Mouse (Mus musculus) neutrophil, adult 5-6 weeks (primary cell): Measurements from ENCODE around the gene Clec9a. TPM values are rescaled to one million over a fixed set of nuclear protein-coding genes. Genes with fewer than 3 reads are reported as not detected.

Experiments used
- ATAC-seq: fragments of 151-379, 151-347 bp; 2 replicates; pipeline ENCODE4 v1.8.0; 2017; ENCODE audit warnings: mild to moderate bottlenecking, moderate TSS enrichment; ENCODE audit not compliant: insufficient number of reproducible peaks, poor library complexity, low FRiP score, severe bottlenecking; ENCODE audit errors: extremely low read depth
- total RNA-seq: library from RNA; stranded (forward); fragments of 200-1000 nt; gene quantifications from 2 replicates; pipeline ENCODE4 v1.2.3, GENCODE M21; 2017

Gene Clec9a
- total RNA-seq: 4.3 and 5.4 TPM in 2 replicates

DNA sequence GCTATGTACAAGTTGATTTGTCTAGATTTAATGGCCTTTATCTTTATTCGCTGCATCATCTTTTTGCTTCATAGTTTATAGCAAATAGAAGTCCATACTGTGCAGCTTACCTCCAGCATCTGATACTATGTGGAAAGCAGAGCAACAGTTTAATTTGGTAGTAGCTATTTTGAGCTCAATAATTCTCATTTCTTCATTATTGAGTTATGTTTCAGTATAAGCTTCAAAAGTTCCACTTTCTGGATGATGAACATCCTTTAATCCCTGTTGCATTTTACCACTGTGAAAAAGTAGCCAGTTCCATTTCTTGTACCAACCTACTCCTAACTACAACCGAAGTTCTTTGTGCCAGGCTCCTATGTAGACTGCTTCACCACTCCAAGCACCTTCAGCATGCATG lies at the start of gene Clec9a:
TSS of gene Clec9a (plus strand) at position 301 of the 400 bp plus-strand sequence.
- ATAC-seq: no peak

- no peak for ATAC-seq
Observed at GRCm38 (mm10) chr6:129359515-129359914, 49.1 kb upstream of the Clec9a start.

- ATAC-seq: no peak
Observed at GRCm38 (mm10) chr6:129363942-129364341, 44.7 kb upstream of the Clec9a start.

DNA sequence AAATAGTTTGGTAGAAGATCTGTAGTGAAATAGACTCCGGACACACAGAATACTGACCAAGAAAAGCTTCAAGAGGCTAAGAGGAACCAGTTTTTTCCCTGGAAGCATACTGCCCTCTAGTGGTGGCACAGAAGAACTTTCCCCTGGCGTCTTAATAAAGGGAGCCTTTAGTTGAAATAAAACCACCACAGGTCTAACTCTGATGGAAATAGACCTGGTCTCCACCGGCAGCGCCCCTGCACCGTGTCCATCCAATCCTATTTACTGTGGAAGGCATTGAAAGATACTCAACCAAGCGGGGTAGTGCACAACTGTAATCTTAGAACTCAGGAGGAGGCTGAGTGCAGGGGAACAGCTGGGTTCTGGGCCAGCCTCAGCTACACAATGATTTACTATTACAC lies 42.7 kb upstream of the Clec9a start:
- ATAC-seq: peak; percentile 95

DNA sequence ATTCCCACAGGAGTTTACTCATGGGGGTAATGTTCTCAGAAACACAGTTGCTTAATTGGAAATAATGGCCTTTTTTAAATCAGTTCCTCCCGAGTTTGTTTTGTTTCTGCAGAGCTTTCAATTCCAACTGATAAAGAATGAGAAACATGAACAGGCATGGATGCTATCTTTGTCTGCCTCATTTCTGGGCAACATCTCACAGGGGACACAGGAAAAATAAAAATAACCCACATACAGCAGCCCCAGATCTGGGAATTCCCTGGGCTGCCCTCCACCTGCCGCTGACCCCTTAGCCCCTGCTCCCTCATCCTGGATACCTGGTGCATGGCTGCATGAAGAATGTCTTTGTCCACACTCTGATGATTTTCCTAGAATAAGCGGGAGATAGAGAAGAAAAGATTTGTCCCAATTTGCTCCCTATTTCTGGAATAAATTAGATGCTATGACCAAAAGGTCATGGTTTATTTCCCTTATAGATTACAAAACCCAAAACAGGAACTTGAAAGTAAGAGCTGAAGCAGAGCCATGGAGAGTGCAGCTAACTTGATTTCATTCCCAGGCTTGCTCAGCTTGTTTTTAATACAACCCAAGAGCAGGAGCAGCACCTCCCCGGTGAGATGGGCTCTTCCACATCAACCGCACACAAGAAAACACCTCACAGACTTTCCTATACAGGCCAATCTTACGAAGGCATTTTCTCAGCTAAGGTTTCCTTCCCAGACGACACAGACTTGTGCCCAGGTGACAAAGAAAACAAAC lies 39.1 kb upstream of the Clec9a start:
- no peak for ATAC-seq

DNA sequence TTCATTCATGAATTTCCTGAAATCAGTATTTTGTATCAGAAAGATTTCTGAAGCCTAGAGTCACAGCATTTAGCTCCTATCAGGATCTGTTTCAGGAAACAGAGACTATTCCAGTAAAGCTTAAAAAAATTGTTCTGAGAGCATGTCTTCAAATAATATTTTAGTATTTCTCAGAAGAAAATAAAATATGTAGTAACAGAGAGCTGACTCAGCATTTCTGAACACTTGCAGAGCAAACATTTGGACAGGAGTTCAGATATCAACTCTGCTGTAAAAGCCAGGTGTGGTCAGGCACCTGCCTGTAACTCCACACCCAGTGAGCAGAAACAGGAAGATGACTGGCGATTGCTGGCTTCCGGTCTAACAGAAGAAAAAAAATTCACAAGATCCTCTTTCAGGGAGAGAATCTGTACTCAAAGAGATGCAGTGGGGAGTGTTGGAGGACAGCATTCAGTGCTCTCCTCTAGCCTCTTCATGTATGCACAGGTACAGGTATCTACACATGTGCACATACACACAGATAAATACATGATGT lies 33.7 kb upstream of the Clec9a start:
- peak; percentile 93 for ATAC-seq

DNA sequence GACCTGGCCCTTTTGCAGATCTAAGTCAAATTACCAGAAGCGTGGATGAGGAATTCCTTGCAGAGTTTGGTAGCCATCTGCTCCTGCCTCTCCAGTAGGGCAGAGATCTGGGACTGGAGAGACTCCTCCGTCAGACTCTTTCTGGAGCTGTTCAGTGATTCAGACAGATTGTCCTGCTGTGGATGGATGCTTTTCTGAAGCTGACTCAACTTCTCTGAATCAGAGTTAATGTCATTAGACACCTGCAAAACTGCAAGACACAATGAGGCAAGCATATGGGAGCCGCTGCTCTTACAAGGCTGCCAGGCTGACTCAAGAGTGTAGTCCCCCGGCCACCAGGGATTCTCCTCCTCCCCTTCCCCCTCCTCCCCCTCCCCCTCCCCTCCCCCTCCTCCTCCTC lies 28.2 kb upstream of the Clec9a start:
- ATAC-seq: no peak

GRCm38 (mm10) chr6:129381736-129382135 lies 26.9 kb upstream of the Clec9a start:
- ATAC-seq: no peak

DNA sequence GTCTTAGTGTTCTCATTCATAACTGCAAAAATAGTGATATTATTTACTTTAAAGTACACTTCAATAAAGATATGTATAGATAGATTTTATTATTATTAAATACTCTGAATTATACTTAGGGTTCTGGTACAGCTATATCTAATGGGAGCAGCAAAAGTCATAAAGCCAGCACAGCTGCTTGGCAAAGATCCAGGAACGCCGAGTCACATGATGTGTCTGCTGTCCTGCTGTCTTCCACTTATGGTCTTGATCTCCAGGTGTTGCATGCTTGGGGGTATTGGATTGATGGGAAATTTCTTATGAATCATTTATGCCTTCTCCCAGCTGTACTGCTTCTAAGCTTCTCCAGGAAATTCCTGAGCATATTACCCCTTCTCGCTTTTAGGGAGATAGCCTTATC lies 25.2 kb upstream of the Clec9a start:
- no peak for ATAC-seq

DNA sequence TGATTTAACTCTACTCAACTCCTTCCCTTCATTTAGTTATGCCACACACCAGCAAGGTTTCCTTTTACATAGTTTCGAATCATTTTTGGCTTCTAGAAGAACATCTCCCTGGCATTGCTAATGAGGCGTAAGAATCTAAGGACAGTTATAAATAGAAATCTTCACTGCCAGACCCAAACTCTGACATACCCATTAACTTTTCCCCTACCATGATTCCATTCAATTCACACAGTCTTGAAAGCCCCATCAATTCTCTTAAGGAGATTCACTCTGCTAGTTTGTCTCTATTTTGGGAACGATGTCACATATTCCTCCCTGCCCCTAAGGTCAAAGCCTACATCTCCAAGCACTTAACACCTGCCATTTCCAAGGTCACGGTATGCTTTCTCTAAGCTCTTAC lies 23.7 kb upstream of the Clec9a start:
- no peak for ATAC-seq

- no peak for ATAC-seq
Observed at GRCm38 (mm10) chr6:129385774-129386173, 22.9 kb upstream of the Clec9a start, which contains the start of gene Clec12b. TSS of gene Clec12b (minus strand) at chr6:129385874.

DNA sequence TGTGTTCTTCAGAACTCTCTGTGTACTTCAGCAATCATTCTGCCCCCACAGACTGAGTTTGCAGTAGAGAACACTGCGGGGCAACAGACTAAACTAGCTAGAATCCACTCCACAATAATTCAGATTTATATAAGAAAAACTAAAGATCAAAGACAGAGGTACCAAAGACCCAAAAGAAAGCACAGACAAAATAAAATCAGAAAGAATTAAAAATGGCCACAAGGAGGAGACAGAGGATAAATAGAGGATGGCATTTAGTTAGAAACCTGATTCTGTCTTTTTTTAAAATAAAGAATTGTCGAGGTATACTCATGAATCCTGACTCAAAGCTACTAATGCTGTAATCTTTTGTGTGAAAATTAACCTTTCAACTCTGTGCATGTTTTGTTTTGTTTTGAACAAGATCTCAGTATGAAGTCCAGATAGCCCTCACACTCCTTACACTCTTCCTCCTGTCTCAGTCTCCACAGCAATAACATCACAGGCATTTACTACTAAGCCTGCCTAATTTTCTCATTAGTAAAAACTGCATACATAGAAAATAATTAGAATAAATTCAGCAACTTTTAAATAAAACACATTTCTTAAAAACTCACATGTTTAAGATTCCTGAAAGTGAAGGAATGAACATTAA lies 15.5 kb upstream of the Clec9a start:
- peak; percentile 64; the same call in 1 of the 2 replicates for ATAC-seq

GRCm38 (mm10) chr6:129393732-129394131 lies 14.9 kb upstream of the Clec9a start:
- no peak for ATAC-seq

- ATAC-seq: no peak
Observed at GRCm38 (mm10) chr6:129396997-129397396, 11.7 kb upstream of the Clec9a start, which contains the start of gene Clec1b. TSS of gene Clec1b (plus strand) at chr6:129397297.

- ATAC-seq: no peak
Observed at GRCm38 (mm10) chr6:129399945-129400344, 8.7 kb upstream of the Clec9a start.

GRCm38 (mm10) chr6:129402404-129402803 lies 6.3 kb upstream of the Clec9a start:
- ATAC-seq: peak; percentile 51; the same call in 1 of the 2 replicates

GRCm38 (mm10) chr6:129403391-129403790 lies 5.3 kb upstream of the Clec9a start:
- no peak for ATAC-seq

GRCm38 (mm10) chr6:129405999-129406398 lies 2.7 kb upstream of the Clec9a start:
- ATAC-seq: no peak

- peak; percentile 30; the same call in 1 of the 2 replicates for ATAC-seq
Observed at GRCm38 (mm10) chr6:129407324-129407723, 1.3 kb upstream of the Clec9a start.

DNA sequence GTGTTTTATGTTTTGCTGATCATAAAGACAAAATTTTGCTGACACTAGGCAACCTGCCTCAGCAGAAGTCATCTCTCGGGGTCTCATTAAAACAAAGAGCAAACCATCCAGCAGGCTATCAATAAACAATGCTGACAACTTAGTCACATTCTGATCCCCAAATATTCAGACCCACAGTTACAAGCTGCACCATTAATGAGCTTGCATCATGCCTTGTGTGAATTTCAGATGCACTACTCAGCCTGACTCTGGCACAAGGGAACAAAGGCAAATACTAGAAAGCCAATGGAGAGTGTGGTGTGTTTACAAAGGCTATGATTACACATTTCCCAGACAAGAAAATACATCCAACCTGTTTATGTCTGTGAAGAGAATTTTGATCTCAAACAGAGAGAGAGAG lies 5.5 kb downstream of the Clec9a start:
- ATAC-seq: no peak
